Mouse (Mus musculus) hindbrain, embryonic 12.5 days (tissue): ENCODE results near the gene Stra8. TPM values are rescaled to one million over a fixed set of nuclear protein-coding genes. Genes with fewer than 3 reads are reported as not detected.

Experiments used
- polyA plus RNA-seq: library from polyadenylated mRNA; unstranded; fragments of >200 nt; fragmentation: Nextera tagmentation; extraction: Ambion mirVana; gene quantifications from 2 replicates; pipeline ENCODE4 v1.2.1, GENCODE M21; 2016

Gene Stra8
- polyA plus RNA-seq, 1 experiment from 2014 or later, result not detected

Other genes with a start within 250 kb of the Stra8 start
- 8.9 and 9.3 TPM in 2 replicates for gene Agbl3, start 139.7 kb upstream of the Stra8 start, polyA plus RNA-seq
- 1.5 and 1.8 TPM in 2 replicates for gene Tmem140, start 57.0 kb upstream of the Stra8 start, polyA plus RNA-seq
- gene Cyren, start 42.1 kb upstream of the Stra8 start, polyA plus RNA-seq, result 14.4 TPM in 2 replicates
- 13.1 and 13.6 TPM in 2 replicates for gene Wdr91, start 9.3 kb upstream of the Stra8 start, polyA plus RNA-seq
- 0.51 and 0.61 TPM in 2 replicates for gene Slc23a4, start 68.2 kb downstream of the Stra8 start, polyA plus RNA-seq
- gene Cnot4, start 213.6 kb downstream of the Stra8 start, polyA plus RNA-seq, result 32.6 and 33.0 TPM in 2 replicates